Mouse (Mus musculus): ENCODE results near the gene Srd5a3. TPM values are rescaled to one million over a fixed set of nuclear protein-coding genes. Genes with fewer than 3 reads are reported as not detected.

The Srd5a3 gene
- polyA plus RNA-seq, 1 experiment from 2014 or later: 31.0 TPM

DNA sequence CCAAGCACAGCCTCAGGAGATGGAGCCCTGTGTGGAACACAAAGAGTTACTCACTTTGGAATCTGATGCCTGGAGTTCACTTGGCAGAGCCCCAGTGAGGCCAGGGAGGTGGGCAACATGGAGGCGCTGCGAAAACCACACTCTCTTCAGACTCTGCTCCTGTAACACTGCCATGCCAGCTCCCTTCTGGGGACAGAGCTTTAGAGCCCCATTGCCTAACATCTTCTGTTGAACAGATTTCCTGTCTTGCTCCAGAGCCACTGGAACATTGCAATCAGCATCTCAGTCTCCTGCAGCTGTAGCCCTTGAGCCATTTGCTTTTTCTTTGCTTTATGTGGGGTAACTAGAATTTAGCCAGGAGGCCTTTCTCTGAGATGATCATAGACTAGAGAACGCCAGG, 42.3 kb downstream of the Srd5a3 start:
- peaks cover 29% of the 10 kb centered on the region for H3K4me1 ChIP-seq
- DNase-seq (ENCODE audit: low spot score): no peak
- H3K36me3 ChIP-seq: 0 out of 2 replicates have a peak, but pooled peaks cover 2% of the 10 kb centered on the region
- no peak overlapping the region for H3K4me3 ChIP-seq
- H3K9me3 ChIP-seq: no peaks in the 10 kb centered on the region
- peak overlapping the region; percentile 62; the same call in 1 of the 2 replicates for H3K27ac ChIP-seq
- no peaks in the 10 kb centered on the region for H3K27me3 ChIP-seq (ENCODE audit: insufficient read depth, poor library complexity, severe bottlenecking)
- WGBS: 72% methylated on average over 3 of the region's 3 CpGs

DNA sequence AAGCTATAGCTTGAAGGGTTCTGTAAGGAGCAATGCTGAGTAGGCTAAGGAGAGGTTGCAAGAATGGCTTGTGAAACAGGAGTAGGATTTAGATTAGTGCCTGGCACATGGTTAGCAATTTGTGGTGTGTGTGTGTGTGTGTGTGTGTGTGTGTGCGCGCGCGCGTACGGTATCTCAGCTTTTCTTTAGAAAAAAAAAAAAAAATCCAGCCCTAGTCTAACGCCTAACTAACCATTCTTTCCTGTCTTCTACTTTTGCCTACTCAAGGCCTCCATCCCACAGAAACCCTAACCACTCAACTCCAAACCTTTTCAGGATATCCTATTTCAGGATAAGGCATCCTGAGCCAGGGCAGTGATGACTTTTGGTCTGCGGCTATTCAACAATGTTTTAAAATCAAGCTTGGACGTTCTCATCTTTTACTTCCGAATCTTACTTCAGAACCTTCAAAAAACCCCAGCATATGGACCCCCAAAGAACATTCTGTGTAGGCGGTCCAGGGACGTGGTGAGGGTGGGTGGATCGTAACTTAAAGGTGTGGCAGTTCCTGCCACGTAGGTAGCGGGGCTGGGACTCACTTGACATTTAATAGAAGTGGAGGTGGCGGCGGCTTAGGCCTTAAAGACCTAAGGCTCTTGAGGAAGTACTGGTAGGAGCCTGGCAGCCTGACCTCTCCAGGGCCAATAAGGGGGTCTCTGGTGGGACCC, 43.1 kb downstream of the Srd5a3 start:
- Histone ChIP-seq H3K9me3 (no peaks in the 10 kb centered on the region), H3K27ac (peak overlapping the region; percentile 97), H3K4me3 (peak overlapping the region; percentile 92), H3K4me1 (peaks cover 38% of the 10 kb centered on the region), H3K27me3 (ENCODE audit: insufficient read depth, poor library complexity, severe bottlenecking) (no peaks in the 10 kb centered on the region), H3K36me3 (peaks cover 2% of the 10 kb centered on the region; the same call in 1 of the 2 replicates)
- 35% methylated on average over 17 of the region's 17 CpGs for WGBS
- DNase-seq (ENCODE audit: low spot score): no peak

DNA sequence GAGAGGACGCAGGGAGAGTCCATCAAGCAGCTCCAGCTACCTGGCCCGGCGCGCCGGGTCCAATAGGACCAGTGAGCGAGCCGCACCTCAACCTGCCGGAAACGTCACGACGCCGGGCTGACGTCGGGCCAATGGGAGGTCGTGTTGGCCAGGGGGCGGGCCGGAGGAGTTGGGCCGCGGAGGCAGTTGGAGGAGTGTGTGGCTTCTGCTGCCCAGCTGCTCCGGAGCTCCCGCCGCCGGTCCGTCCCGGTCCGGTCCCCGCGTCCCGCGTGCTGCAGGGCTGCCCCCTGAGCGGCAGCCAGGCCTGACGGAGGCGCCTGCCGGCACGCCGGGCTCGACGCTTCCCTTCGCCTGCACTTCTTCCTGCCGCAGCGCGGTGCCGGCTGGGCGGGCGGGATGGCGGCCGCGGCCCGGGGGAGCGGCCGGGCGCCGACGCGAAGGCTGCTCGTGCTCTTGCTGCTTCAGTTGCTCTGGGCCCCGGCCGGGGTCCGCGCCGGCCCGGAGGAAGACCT, 43.7 kb downstream of the Srd5a3 start, which contains the start of gene Tmem165:
Gene Tmem165 (plus strand): TSS at position 131 of the 512 bp plus-strand sequence.
- peak within 1 kb of the TSS; percentile 97 for H3K27ac ChIP-seq
- no peaks in the 10 kb centered on the region for H3K27me3 ChIP-seq (ENCODE audit: insufficient read depth, poor library complexity, severe bottlenecking)
- H3K36me3 ChIP-seq: peaks cover 2% of the 10 kb centered on the region; the same call in 1 of the 2 replicates
- H3K4me1 ChIP-seq: peaks cover 38% of the 10 kb centered on the region
- WGBS: under 1% methylated on average over 59 of the region's 62 CpGs
- peak within 1 kb of the TSS; percentile 92 for H3K4me3 ChIP-seq
- no peaks in the 10 kb centered on the region for H3K9me3 ChIP-seq
- DNase-seq (ENCODE audit: low spot score): peak; percentile 98

DNA sequence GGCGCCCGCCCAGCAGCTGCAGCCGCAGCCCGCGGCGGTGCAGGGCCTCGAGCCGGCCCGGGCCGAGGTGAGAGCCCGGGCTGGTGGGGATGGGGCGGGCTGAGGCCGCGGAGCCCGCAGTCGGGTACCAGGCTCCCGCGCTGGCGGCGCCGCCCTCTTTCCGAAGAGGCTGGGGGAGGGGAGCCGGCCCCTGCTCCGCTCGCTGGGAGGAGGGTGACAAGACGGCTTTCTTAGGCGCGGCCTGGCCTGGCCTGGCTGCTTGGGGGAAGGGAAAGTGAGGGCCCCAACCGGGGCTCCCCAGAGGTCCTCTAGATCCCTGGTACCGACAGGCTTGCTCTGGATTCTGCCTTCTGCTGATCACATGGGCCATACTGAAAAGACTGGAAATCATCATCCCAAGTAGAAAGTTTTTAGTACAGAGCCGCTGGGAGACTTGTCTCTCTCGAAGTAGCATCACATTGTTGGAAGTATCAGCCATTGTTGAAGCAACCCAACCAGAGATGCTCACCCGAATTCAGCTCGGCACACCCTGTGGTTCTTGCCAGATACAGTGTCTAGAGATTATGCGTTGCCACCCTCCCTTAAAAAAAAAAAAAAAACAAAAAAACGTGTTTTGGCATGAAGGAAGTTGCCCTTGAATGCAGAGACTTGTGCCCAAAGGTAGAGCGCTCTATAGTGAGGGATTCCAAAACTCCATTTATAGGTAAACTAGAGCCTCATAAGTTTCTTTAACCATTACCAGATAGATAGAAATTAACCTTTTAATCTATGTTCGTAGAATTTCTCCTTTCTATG, 44.4 kb downstream of the Srd5a3 start:
- Histone ChIP-seq H3K36me3 (peaks cover 2% of the 10 kb centered on the region; the same call in 1 of the 2 replicates), H3K27me3 (ENCODE audit: insufficient read depth, poor library complexity, severe bottlenecking) (no peaks in the 10 kb centered on the region), H3K27ac (peak overlapping the region; percentile 97), H3K9me3 (no peaks in the 10 kb centered on the region), H3K4me1 (peaks cover 45% of the 10 kb centered on the region), H3K4me3 (peak overlapping the region; percentile 92)
- DNase-seq (ENCODE audit: low spot score): peak; percentile 92
- WGBS: 3% methylated on average over 37 of the region's 38 CpGs

DNA sequence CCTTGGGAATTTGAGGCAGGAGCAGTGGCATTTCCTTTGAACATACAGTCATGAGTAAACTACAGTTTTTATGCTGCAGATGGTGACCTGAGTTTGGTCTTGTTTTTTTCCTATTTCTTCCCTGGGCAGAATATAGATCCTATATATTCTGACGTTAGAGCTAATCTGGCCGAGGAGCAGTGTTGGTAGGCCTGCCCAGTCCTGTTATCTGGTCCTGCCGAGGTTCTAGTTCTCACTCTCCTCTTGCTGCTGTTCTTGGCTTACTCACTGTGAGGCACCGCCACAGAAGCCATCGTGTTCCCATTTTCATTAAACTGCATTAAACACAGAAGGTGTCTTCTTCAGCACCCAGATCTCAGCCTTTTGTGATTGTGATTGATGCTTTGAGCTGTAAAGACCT, 47.8 kb downstream of the Srd5a3 start:
- Histone ChIP-seq H3K4me1 (peaks cover 66% of the 10 kb centered on the region), H3K27me3 (ENCODE audit: insufficient read depth, poor library complexity, severe bottlenecking) (no peaks in the 10 kb centered on the region), H3K27ac (0 out of 2 replicates have a peak overlapping the region, but pooled peaks have one; percentile 10), H3K9me3 (no peaks in the 10 kb centered on the region), H3K36me3 (peaks cover 11% of the 10 kb centered on the region; the same call in 1 of the 2 replicates), H3K4me3 (peak overlapping the region; percentile 12; the same call in 1 of the 2 replicates)
- no peak for DNase-seq (ENCODE audit: low spot score)
- WGBS: 44% methylated on average over 5 of the region's 5 CpGs

DNA sequence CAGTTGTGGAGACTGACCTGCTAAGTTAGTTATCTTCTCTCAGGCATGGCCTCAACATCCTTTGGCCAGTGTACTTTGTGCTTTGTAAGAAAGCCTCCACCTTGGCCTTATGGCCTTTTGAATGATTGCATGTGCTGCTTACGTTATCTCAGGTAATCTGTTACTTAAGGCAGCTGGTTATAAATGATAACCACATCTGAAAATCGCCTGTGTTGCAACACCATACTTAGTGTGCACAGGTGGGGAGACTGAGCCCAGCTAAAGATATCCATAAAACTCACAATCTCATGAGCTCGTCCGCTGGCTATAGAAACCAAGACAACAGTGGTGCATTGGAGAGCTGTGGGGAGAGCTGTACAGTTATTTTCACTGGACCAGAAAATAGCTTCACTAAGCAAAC, 50.5 kb downstream of the Srd5a3 start:
- Histone ChIP-seq H3K27ac (no peak overlapping the region), H3K36me3 (peaks cover 22% of the 10 kb centered on the region), H3K4me1 (peaks cover 65% of the 10 kb centered on the region), H3K27me3 (ENCODE audit: insufficient read depth, poor library complexity, severe bottlenecking) (no peaks in the 10 kb centered on the region), H3K4me3 (no peak overlapping the region), H3K9me3 (no peaks in the 10 kb centered on the region)
- WGBS: 86% methylated on average over 4 of the region's 4 CpGs
- no peak for DNase-seq (ENCODE audit: low spot score)

DNA sequence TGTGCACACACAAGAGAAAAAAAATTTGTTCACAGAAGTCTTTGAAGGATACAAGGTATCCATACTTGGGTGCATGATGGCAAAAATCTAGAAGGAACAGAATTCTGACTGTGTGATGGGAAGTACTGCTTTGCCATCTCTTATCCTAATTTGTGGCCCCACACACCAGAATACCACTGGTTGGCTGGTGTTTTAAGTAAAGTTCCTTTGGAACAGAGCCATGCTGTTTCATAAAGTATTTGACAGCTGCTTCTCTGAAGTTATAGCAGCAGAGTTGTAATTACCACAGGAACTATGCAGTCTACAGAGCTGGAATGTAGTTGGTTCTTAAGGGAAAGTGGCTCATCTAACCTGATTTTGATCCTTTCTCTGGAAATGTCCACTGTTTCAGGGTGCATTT, 53.0 kb downstream of the Srd5a3 start:
- Histone ChIP-seq H3K4me3 (no peak overlapping the region), H3K4me1 (peaks cover 47% of the 10 kb centered on the region), H3K27me3 (ENCODE audit: insufficient read depth, poor library complexity, severe bottlenecking) (no peaks in the 10 kb centered on the region), H3K9me3 (no peaks in the 10 kb centered on the region), H3K36me3 (peaks cover 36% of the 10 kb centered on the region), H3K27ac (no peak overlapping the region)
- DNase-seq (ENCODE audit: low spot score): no peak

DNA sequence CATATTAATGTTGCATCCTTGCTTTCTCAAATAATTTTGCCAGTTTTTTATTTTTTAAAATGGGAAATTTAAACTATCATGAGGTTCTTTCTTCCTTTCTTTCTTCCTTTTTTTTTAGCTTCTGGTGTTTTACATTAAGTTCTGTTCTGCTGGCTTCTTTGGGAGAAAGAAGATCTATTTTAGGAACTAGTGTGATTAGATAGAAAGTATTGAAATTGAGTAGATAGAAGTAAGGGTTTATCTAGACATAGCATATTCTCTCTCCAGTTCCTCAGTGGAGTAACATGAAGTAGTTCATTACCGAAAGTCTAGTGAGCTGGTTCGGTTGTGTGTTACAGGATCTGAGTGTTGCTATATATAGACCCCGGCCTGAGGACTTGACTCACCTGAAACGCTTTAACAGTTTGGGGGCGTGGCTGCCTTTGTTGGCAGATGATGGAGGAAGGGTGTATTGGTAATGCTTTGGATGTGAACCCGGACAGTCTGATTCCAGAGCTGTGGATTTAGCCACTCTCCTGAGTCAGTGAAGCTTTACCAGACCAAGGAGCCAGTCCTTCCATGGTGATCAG, 54.4 kb downstream of the Srd5a3 start:
- 63% methylated on average over 6 of the region's 6 CpGs for WGBS
- DNase-seq (ENCODE audit: low spot score): no peak
- Histone ChIP-seq H3K4me3 (no peak overlapping the region), H3K27ac (no peak overlapping the region), H3K4me1 (peaks cover 40% of the 10 kb centered on the region), H3K36me3 (peaks cover 48% of the 10 kb centered on the region), H3K27me3 (ENCODE audit: insufficient read depth, poor library complexity, severe bottlenecking) (no peaks in the 10 kb centered on the region), H3K9me3 (no peaks in the 10 kb centered on the region)

DNA sequence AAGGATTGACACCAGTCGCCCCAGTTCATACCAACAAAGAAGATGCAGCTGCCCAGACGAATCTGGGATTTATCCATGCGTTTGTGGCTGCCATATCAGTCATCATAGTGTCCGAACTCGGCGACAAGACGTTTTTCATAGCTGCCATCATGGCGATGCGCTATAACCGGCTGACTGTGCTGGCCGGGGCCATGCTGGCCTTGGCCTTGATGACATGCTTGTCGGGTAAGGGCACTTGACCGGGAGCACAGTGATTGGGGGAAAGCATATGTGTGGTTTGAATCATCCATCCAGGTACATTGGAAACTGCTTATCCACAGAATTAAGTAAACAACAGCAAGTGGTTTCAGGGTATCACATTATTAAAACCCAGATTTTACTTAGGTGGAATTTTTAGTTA, 59.3 kb downstream of the Srd5a3 start:
- Histone ChIP-seq H3K9me3 (no peaks in the 10 kb centered on the region), H3K27ac (no peak overlapping the region), H3K27me3 (ENCODE audit: insufficient read depth, poor library complexity, severe bottlenecking) (no peaks in the 10 kb centered on the region), H3K36me3 (peaks cover 76% of the 10 kb centered on the region), H3K4me3 (no peak overlapping the region), H3K4me1 (peaks cover 4% of the 10 kb centered on the region; the same call in 1 of the 2 replicates)
- 94% methylated on average over 13 of the region's 13 CpGs for WGBS
- no peak for DNase-seq (ENCODE audit: low spot score)

DNA sequence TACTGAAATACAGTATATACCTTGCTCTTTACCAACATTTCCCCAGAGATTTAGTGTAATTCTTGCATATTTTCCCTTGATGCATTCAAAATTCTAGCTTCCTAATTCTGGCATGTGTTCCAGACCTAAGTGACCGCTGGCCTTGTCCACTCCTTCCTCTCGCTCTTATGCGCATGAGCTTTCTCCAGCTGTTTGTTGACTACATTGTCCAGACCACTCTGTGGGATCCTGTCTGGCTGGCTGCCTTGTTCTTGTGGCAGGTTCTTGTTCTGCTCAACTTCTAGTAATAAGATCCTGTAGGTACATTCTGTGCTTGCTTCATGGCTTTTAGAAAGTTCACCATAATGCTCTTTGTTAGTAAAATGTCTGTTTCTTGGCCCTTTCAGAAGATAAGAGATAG, 63.1 kb downstream of the Srd5a3 start:
- no peak for DNase-seq (ENCODE audit: low spot score)
- no peak overlapping the region for H3K27ac ChIP-seq
- 89% methylated on average over 3 of the region's 3 CpGs for WGBS
- no peaks in the 10 kb centered on the region for H3K27me3 ChIP-seq (ENCODE audit: insufficient read depth, poor library complexity, severe bottlenecking)
- no peaks in the 10 kb centered on the region for H3K9me3 ChIP-seq
- H3K4me1 ChIP-seq: no peaks in the 10 kb centered on the region
- peaks cover 90% of the 10 kb centered on the region for H3K36me3 ChIP-seq
- H3K4me3 ChIP-seq: no peak overlapping the region

Measured in heart, embryonic 10.5 days (tissue).